Mouse (Mus musculus): Measurements from ENCODE around the gene Hivep3.

DNA sequence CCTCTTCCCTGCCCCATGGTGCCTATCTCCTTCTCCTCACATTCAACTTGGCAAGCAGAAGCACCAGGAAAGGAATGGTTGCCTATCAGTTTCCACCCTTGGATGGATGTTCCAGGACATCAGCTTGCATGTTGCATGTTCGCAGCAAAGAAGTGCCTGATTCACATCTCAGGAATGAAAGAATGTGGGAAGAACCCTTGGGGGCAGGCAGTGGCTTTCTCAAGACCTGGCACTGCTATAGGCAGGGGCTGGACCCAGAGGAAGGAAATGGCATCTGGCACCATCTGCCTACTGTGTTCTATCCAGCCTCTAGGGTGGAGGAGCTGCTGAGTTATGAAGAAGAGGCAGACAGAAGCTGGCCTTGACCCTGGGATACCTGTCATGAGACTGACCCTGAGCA is 296.4 kb downstream of the Hivep3 start:
- no peak for TF ChIP-seq POLR2A (IDR thresholded peaks at IDR 0.05; ENCODE audit: borderline replicate concordance, extremely low read depth, low read depth, low read length)
- no peak for TF ChIP-seq CTCF (IDR thresholded peaks at IDR 0.05; ENCODE audit: insufficient read depth, low read length)

All from lung, adult 2 months (tissue).